Mouse (Mus musculus) kidney, adult 11 months (tissue): ENCODE results near the gene Snx29.

ENCODE experiments used
- DNase-seq: peaks from one replicate; pipeline ENCODE4 v3.0.0; 2022

Snx29 gene

GRCm38 (mm10) chr16:11646745-11647289 lies 324.1 kb downstream of the Snx29 start:
- DNase-seq, result no peak

GRCm38 (mm10) chr16:11648169-11648688 lies 325.5 kb downstream of the Snx29 start:
- peak; percentile 60 for DNase-seq

GRCm38 (mm10) chr16:11652686-11653366 lies 330.1 kb downstream of the Snx29 start:
- no peak for DNase-seq

- no peak for DNase-seq
Observed at GRCm38 (mm10) chr16:11655893-11656292, 333.2 kb downstream of the Snx29 start.

- DNase-seq, result no peak
Observed at GRCm38 (mm10) chr16:11657111-11657510, 334.4 kb downstream of the Snx29 start.

- no peak for DNase-seq
Observed at GRCm38 (mm10) chr16:11659111-11659720, 336.5 kb downstream of the Snx29 start.

GRCm38 (mm10) chr16:11664896-11665705 lies 342.4 kb downstream of the Snx29 start:
- no peak for DNase-seq

- peak; percentile 56 for DNase-seq
Observed at GRCm38 (mm10) chr16:11665869-11666268, 343.2 kb downstream of the Snx29 start.

GRCm38 (mm10) chr16:11668375-11668774 lies 345.7 kb downstream of the Snx29 start:
- DNase-seq, result no peak

- DNase-seq, result no peak
Observed at GRCm38 (mm10) chr16:11668878-11669277, 346.2 kb downstream of the Snx29 start.

- no peak for DNase-seq
Observed at GRCm38 (mm10) chr16:11670251-11670970, 347.7 kb downstream of the Snx29 start.

- no peak for DNase-seq
Observed at GRCm38 (mm10) chr16:11670971-11671310, 348.2 kb downstream of the Snx29 start.

- DNase-seq, result no peak
Observed at GRCm38 (mm10) chr16:11676006-11676405, 353.3 kb downstream of the Snx29 start.

GRCm38 (mm10) chr16:11685264-11685663 lies 362.6 kb downstream of the Snx29 start:
- no peak for DNase-seq

- DNase-seq, result no peak
Observed at GRCm38 (mm10) chr16:11685735-11686340, 363.1 kb downstream of the Snx29 start.

GRCm38 (mm10) chr16:11687836-11688235 lies 365.1 kb downstream of the Snx29 start:
- no peak for DNase-seq

GRCm38 (mm10) chr16:11688281-11689005 lies 365.7 kb downstream of the Snx29 start:
- DNase-seq, result no peak

GRCm38 (mm10) chr16:11690097-11690496 lies 367.4 kb downstream of the Snx29 start:
- DNase-seq, result no peak

- DNase-seq, result no peak
Observed at GRCm38 (mm10) chr16:11690756-11691155, 368.0 kb downstream of the Snx29 start.

GRCm38 (mm10) chr16:11691487-11692200 lies 368.9 kb downstream of the Snx29 start:
- no peak for DNase-seq

- DNase-seq, result no peak
Observed at GRCm38 (mm10) chr16:11692744-11693143, 370.0 kb downstream of the Snx29 start.
